Mouse (Mus musculus): ENCODE measurements around the gene Atrnl1. TPM values are rescaled to one million over a fixed set of nuclear protein-coding genes. Genes with fewer than 3 reads are reported as not detected.

Gene Atrnl1
- polyA plus RNA-seq, 1 experiment from 2014 or later, result 6.9 TPM

DNA sequence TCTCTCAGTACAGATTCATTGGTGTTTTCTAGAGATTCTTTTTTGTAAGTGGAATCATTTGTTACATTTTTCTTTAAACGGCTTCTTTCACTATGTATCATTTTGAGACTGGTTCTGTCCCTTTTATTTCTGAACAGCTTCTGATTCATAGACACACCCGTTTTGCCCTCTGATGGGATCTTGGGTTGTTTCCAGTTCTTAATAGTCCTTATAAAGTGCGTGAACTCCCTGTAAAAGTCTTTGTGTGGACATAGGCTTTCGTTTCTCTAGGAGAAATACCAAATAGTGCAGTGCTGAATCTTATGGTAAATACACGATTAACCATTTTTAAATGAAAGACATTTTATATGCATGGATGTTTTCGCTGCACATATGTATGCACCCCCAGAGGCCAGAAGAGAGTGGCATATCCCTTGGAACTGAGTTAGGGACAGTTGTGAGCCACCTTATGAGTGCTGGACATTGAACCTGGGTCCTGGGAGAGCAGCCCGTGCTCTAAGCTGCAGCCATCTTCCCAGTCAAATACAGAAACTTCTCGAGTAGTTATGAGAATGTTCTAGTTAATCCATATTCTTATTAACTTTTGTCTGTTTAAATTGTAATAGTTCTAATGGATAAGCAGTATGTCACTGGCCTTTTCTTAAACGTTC lies 5.3 kb downstream of the Atrnl1 start:
- Histone ChIP-seq H3K4me2 (ENCODE audit: low read length) (no peak overlapping the region), H3K27me3 (replicated peaks; ENCODE audit: control insufficient read depth, insufficient read depth, low read length) (no peaks in the 10 kb centered on the region), H3K9ac (ENCODE audit: low read length) (no peak overlapping the region), H3K9me3 (replicated peaks; ENCODE audit: control insufficient read depth, low read length) (no peaks in the 10 kb centered on the region), H3K4me3 (ENCODE audit: low read depth, low read length) (no peak overlapping the region), H3K27ac (ENCODE audit: low read depth, low read length) (no peak overlapping the region), H3K4me1 (ENCODE audit: control insufficient read depth, insufficient read depth, low read length) (peaks cover 21% of the 10 kb centered on the region), H3K36me3 (ENCODE audit: control insufficient read depth, insufficient read depth, low read length) (no peaks in the 10 kb centered on the region)
- DNase-seq (ENCODE audit: low spot score), result no peak
- 79% methylated on average over 9 of the region's 9 CpGs for WGBS
- ATAC-seq, result no peak

DNA sequence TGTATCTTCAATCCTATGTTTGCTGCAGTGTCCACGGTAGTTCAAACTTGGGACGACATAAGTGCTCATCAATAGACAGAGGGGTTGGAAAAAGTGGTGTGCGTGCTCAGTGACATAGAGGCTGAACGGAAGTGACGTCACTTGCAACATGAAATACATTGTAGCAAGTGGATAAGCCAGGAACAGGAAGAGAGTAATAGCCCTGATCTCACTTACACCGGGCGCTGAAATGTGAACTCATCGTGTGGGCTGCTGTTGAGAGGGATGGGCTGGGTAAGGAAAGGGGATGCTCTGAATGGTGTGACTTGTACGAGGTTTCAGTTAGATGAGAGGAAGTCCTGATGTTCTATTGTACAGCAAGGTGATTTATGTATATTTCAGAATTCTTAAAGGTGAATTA lies 8.3 kb downstream of the Atrnl1 start:
- ATAC-seq (no peak), DNase-seq (ENCODE audit: low spot score) (no peak)
- Histone ChIP-seq H3K36me3 (ENCODE audit: control insufficient read depth, insufficient read depth, low read length) (no peaks in the 10 kb centered on the region), H3K4me3 (ENCODE audit: low read depth, low read length) (no peak overlapping the region), H3K27ac (ENCODE audit: low read depth, low read length) (no peak overlapping the region), H3K9me3 (replicated peaks; ENCODE audit: control insufficient read depth, low read length) (no peaks in the 10 kb centered on the region), H3K9ac (ENCODE audit: low read length) (no peak overlapping the region), H3K4me2 (ENCODE audit: low read length) (no peak overlapping the region), H3K27me3 (replicated peaks; ENCODE audit: control insufficient read depth, insufficient read depth, low read length) (no peaks in the 10 kb centered on the region), H3K4me1 (ENCODE audit: control insufficient read depth, insufficient read depth, low read length) (0 out of 2 replicates have a peak, but pooled peaks cover 2% of the 10 kb centered on the region)
- WGBS, result 89% methylated on average over 9 of the region's 9 CpGs

DNA sequence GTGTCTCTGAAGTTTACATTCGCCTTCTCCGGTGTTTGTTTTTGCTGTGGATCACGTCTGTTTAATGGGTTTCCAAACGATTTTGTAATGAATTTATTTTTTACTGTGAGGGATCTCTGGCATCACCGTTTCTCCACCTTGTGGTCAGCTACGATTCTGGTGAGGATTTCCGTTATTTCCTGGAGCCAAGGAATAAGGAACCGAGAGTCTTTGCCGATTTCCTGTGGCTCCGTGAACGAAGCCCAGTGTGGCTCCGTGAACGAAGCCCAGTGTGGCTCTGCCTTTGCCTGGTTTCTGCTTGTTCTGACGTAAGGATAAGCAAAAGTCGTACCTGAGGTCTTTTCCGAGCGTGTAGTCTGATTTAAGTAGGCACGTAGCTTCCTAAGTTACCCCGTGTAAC lies 11.0 kb downstream of the Atrnl1 start:
- H3K27me3 ChIP-seq (replicated peaks; ENCODE audit: control insufficient read depth, insufficient read depth, low read length), result no peaks in the 10 kb centered on the region
- DNase-seq (ENCODE audit: low spot score) (no peak), ATAC-seq (no peak)
- H3K4me3 ChIP-seq (ENCODE audit: low read depth, low read length), result no peak overlapping the region
- whole genome bisulfite sequencing, result 91% methylated on average over 19 of the region's 19 CpGs
- H3K4me2 ChIP-seq (ENCODE audit: low read length), result no peak overlapping the region
- H3K9ac ChIP-seq (ENCODE audit: low read length), result no peak overlapping the region
- no peaks in the 10 kb centered on the region for H3K9me3 ChIP-seq (replicated peaks; ENCODE audit: control insufficient read depth, low read length)
- H3K4me1 ChIP-seq (ENCODE audit: control insufficient read depth, insufficient read depth, low read length), result no peaks in the 10 kb centered on the region
- H3K36me3 ChIP-seq (ENCODE audit: control insufficient read depth, insufficient read depth, low read length), result no peaks in the 10 kb centered on the region
- H3K27ac ChIP-seq (ENCODE audit: low read depth, low read length), result no peak overlapping the region

DNA sequence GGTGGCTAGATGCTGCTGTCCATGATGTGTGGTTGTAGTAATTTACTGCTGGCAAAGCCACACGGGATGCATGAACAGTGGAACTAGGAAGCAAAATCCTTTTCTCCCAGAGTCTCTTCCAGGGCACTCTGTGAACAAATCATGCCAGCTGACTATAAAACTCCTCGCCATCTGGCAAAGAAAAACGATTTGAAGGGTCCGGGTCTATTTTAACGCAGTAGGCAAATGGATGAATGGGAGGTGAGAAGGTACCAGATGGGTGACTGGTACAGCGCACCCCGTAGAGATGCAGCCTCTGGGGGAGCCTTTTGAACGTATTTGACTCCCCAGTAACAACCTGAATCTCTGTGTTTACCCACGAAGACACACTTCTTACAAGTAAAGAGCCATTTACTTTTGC lies 14.9 kb downstream of the Atrnl1 start:
- H3K4me2 ChIP-seq (ENCODE audit: low read length), result 0 out of 2 replicates have a peak overlapping the region, but pooled peaks have one; percentile 16

DNA sequence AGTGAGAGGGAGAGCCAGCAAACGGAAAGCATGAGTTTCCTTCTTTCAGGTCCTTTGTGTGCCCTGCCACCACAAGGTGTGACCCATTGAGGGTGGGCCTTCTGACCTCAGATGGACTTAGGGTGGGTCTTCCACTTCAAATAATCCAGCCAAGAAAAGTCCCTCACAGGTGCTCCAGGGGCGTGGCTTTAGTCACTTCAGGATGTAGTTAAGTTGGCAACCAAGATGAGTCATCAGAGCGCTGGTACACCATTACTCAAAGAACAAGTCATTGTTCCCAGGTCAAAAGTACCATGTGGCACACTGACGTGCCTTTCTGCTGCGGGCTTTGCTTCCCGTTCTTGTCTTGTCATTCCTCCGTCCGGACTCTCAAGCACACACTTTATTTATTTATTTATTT lies 16.4 kb downstream of the Atrnl1 start:
- no peak overlapping the region for H3K27ac ChIP-seq (ENCODE audit: low read depth, low read length)
- no peaks in the 10 kb centered on the region for H3K27me3 ChIP-seq (replicated peaks; ENCODE audit: control insufficient read depth, insufficient read depth, low read length)
- ATAC-seq (no peak), DNase-seq (ENCODE audit: low spot score) (no peak)
- WGBS, result 96% methylated on average over 8 of the region's 8 CpGs
- H3K9ac ChIP-seq (ENCODE audit: low read length), result no peak overlapping the region
- H3K36me3 ChIP-seq (ENCODE audit: control insufficient read depth, insufficient read depth, low read length), result no peaks in the 10 kb centered on the region
- H3K4me2 ChIP-seq (ENCODE audit: low read length), result no peak overlapping the region
- no peaks in the 10 kb centered on the region for H3K9me3 ChIP-seq (replicated peaks; ENCODE audit: control insufficient read depth, low read length)
- H3K4me3 ChIP-seq (ENCODE audit: low read depth, low read length), result no peak overlapping the region
- no peaks in the 10 kb centered on the region for H3K4me1 ChIP-seq (ENCODE audit: control insufficient read depth, insufficient read depth, low read length)

More for the DNA sequence above, 14.9 kb downstream of the Atrnl1 start:
- ATAC-seq (peak; percentile 77), DNase-seq (ENCODE audit: low spot score) (peak; percentile 72)
- H3K9me3 ChIP-seq (replicated peaks; ENCODE audit: control insufficient read depth, low read length), result no peaks in the 10 kb centered on the region
- 65% methylated on average over 9 of the region's 9 CpGs for WGBS
- no peak overlapping the region for H3K4me3 ChIP-seq (ENCODE audit: low read depth, low read length)
- H3K27ac ChIP-seq (ENCODE audit: low read depth, low read length), result peak overlapping the region; percentile 82
- no peak overlapping the region for H3K9ac ChIP-seq (ENCODE audit: low read length)
- no peaks in the 10 kb centered on the region for H3K36me3 ChIP-seq (ENCODE audit: control insufficient read depth, insufficient read depth, low read length)
- no peaks in the 10 kb centered on the region for H3K27me3 ChIP-seq (replicated peaks; ENCODE audit: control insufficient read depth, insufficient read depth, low read length)
- H3K4me1 ChIP-seq (ENCODE audit: control insufficient read depth, insufficient read depth, low read length), result no peaks in the 10 kb centered on the region

- no peak for ATAC-seq
- H3K27ac ChIP-seq (ENCODE audit: low read depth, low read length), result no peak overlapping the region
These were observed 31.7 kb downstream of the Atrnl1 start for GRCm38 (mm10) chr19:57642536-57642935.

GRCm38 (mm10) chr19:57642980-57643379 lies 32.1 kb downstream of the Atrnl1 start:
- Histone ChIP-seq H3K9me3 (replicated peaks; ENCODE audit: control insufficient read depth, low read length) (no peaks in the 10 kb centered on the region), H3K4me3 (ENCODE audit: low read depth, low read length) (no peak overlapping the region), H3K27ac (ENCODE audit: low read depth, low read length) (no peak overlapping the region), H3K4me1 (ENCODE audit: control insufficient read depth, insufficient read depth, low read length) (no peaks in the 10 kb centered on the region), H3K36me3 (ENCODE audit: control insufficient read depth, insufficient read depth, low read length) (no peaks in the 10 kb centered on the region; the same call in 1 of the 2 replicates), H3K4me2 (ENCODE audit: low read length) (no peak overlapping the region), H3K27me3 (replicated peaks; ENCODE audit: control insufficient read depth, insufficient read depth, low read length) (no peaks in the 10 kb centered on the region), H3K9ac (ENCODE audit: low read length) (no peak overlapping the region)
- ATAC-seq, result no peak
- peak; percentile 79 for DNase-seq (ENCODE audit: low spot score)
- WGBS, result 71% methylated on average over 2 of the region's 2 CpGs

More at GRCm38 (mm10) chr19:57642536-57642935, 31.7 kb downstream of the Atrnl1 start:
- Histone ChIP-seq H3K27me3 (replicated peaks; ENCODE audit: control insufficient read depth, insufficient read depth, low read length) (no peaks in the 10 kb centered on the region), H3K4me1 (ENCODE audit: control insufficient read depth, insufficient read depth, low read length) (no peaks in the 10 kb centered on the region), H3K4me2 (ENCODE audit: low read length) (no peak overlapping the region), H3K36me3 (ENCODE audit: control insufficient read depth, insufficient read depth, low read length) (no peaks in the 10 kb centered on the region; the same call in 1 of the 2 replicates), H3K4me3 (ENCODE audit: low read depth, low read length) (no peak overlapping the region), H3K9ac (ENCODE audit: low read length) (no peak overlapping the region), H3K9me3 (replicated peaks; ENCODE audit: control insufficient read depth, low read length) (no peaks in the 10 kb centered on the region)
- 96% methylated on average over 21 of the region's 21 CpGs for WGBS
- no peak for DNase-seq (ENCODE audit: low spot score)

- Histone ChIP-seq H3K27ac (ENCODE audit: low read depth, low read length) (0 out of 2 replicates have a peak overlapping the region, but pooled peaks have one; percentile 9), H3K4me1 (ENCODE audit: control insufficient read depth, insufficient read depth, low read length) (no peaks in the 10 kb centered on the region), H3K36me3 (ENCODE audit: control insufficient read depth, insufficient read depth, low read length) (no peaks in the 10 kb centered on the region; the same call in 1 of the 2 replicates), H3K9ac (ENCODE audit: low read length) (no peak overlapping the region), H3K27me3 (replicated peaks; ENCODE audit: control insufficient read depth, insufficient read depth, low read length) (no peaks in the 10 kb centered on the region), H3K4me3 (ENCODE audit: low read depth, low read length) (no peak overlapping the region), H3K4me2 (ENCODE audit: low read length) (no peak overlapping the region), H3K9me3 (replicated peaks; ENCODE audit: control insufficient read depth, low read length) (no peaks in the 10 kb centered on the region)
- 91% methylated on average over 14 of the region's 14 CpGs for WGBS
- ATAC-seq, result no peak
- no peak for DNase-seq (ENCODE audit: low spot score)
These were observed 37.5 kb downstream of the Atrnl1 start for GRCm38 (mm10) chr19:57648202-57648943.

- H3K4me3 ChIP-seq (ENCODE audit: low read depth, low read length), result no peak overlapping the region
- H3K9ac ChIP-seq (ENCODE audit: low read length), result no peak overlapping the region
- H3K36me3 ChIP-seq (ENCODE audit: control insufficient read depth, insufficient read depth, low read length), result no peaks in the 10 kb centered on the region; the same call in 1 of the 2 replicates
- WGBS, result 98% methylated on average over 4 of the region's 4 CpGs
- no peaks in the 10 kb centered on the region for H3K9me3 ChIP-seq (replicated peaks; ENCODE audit: control insufficient read depth, low read length)
- DNase-seq (ENCODE audit: low spot score) (no peak), ATAC-seq (no peak)
- 0 out of 2 replicates have a peak overlapping the region, but pooled peaks have one; percentile 9 for H3K27ac ChIP-seq (ENCODE audit: low read depth, low read length)
- H3K27me3 ChIP-seq (replicated peaks; ENCODE audit: control insufficient read depth, insufficient read depth, low read length), result no peaks in the 10 kb centered on the region
- no peaks in the 10 kb centered on the region for H3K4me1 ChIP-seq (ENCODE audit: control insufficient read depth, insufficient read depth, low read length)
- H3K4me2 ChIP-seq (ENCODE audit: low read length), result no peak overlapping the region
These were observed 38.1 kb downstream of the Atrnl1 start for GRCm38 (mm10) chr19:57648944-57649271.

All from forebrain, embryonic 14.5 days (tissue).